Mouse (Mus musculus): Measurements from ENCODE around the gene Slc25a30. TPM values are rescaled to one million over a fixed set of nuclear protein-coding genes. Genes with fewer than 3 reads are reported as not detected.
"Not testable (repeated sequence)": the region's sequence is repeated elsewhere in the genome, so short reads cannot be mapped to it uniquely, and the experiment has no call there.

The Slc25a30 gene
- total RNA-seq, 2 experiments from 2014 or later, result 9.9 to 10.9 TPM

DNA sequence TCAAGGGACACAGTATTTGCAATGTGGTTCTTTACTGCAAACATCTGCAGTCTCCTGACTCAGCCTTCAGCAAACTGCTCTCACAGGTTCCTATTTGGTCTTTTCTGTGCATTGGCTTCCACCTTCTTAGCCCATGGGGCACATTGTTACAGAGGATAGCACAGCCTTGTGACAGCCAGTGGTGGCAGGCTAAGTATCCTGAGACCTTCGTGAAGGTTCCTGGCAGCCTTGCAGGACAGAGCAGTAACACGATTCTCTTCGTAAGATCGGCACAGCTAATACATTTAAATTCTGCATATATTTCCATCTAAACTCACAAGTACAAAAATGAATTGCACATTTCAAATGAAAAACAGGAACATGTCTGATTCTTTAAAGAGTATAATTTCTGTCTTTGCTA is 9.1 kb upstream of the Slc25a30 start:
- intact Hi-C loops (cut with DNase I), result no loop called here
- DNase-seq (ENCODE audit: low spot score in 2 of 2), result no peak

GRCm38 (mm10) chr14:75794726-75795125 is 7.9 kb upstream of the Slc25a30 start:
- no peak for DNase-seq (ENCODE audit: low spot score in 2 of 2)
- intact Hi-C loops (cut with DNase I), result no loop called here

GRCm38 (mm10) chr14:75794324-75794723 is 7.5 kb upstream of the Slc25a30 start:
- no peak for DNase-seq (ENCODE audit: low spot score in 2 of 2)
- intact Hi-C loops (cut with DNase I), result no loop called here

GRCm38 (mm10) chr14:75793110-75793509 is 6.3 kb upstream of the Slc25a30 start:
- no peak for DNase-seq (ENCODE audit: low spot score in 2 of 2)
- intact Hi-C loops (cut with DNase I), result no loop called here

GRCm38 (mm10) chr14:75791372-75791771 is 4.5 kb upstream of the Slc25a30 start:
- DNase-seq (ENCODE audit: low spot score in 2 of 2), result no peak
- intact Hi-C loops (cut with DNase I), result no loop called here

DNA sequence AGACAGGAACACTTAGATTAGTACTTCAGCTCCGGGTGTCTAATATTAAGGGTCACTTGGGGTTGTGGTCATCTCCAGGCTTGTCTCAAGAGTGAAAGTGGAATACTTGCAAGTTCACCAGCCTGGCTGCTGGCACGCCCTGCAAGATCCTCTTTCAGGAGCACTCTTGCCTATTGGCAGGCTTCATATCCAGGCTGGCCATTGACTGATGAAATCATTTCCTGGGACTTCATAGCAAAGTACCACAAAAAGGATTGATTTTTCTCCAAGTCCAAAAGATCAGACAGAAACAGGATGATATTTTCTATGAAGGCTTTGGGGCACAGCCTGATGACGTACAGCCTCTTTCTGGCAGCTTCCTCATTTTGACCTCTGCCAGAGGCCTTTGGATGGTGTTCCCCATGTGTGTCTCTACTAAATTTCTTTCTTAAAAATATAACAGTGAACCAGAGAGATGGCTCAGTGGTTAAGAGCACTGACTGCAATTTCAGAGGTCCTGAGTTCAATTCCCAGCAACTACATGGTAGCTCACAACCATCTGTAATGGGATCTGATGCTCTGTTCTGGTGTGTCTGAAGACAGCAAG is 3.7 kb upstream of the Slc25a30 start:
- no peak for DNase-seq (ENCODE audit: low spot score in 2 of 2)
- intact Hi-C loops (cut with DNase I), result no loop called here

- intact Hi-C loops (cut with DNase I), result no loop called here
Measured at GRCm38 (mm10) chr14:75789291-75789690, 2.5 kb upstream of the Slc25a30 start.

GRCm38 (mm10) chr14:75787794-75788175 is 948 bp upstream of the Slc25a30 start:
- intact Hi-C loops (cut with DNase I), result loop anchor here (2.0 kb wide), 1 partner anchor 47 kb away; no protein-coding TSS in a partner anchor
- no peak for DNase-seq (ENCODE audit: low spot score in 2 of 2)

More at GRCm38 (mm10) chr14:75789291-75789690, 2.5 kb upstream of the Slc25a30 start:
- DNase-seq (ENCODE audit: low spot score in 2 of 2), result no peak

- intact Hi-C loops (cut with DNase I), result loop anchor here (2.0 kb wide), 1 partner anchor 48 kb away; no protein-coding TSS in a partner anchor
- DNase-seq (ENCODE audit: low spot score in 2 of 2), result peak; percentile 45 to 51
Measured at GRCm38 (mm10) chr14:75786424-75786867, 391 bp downstream of the Slc25a30 start.

DNA sequence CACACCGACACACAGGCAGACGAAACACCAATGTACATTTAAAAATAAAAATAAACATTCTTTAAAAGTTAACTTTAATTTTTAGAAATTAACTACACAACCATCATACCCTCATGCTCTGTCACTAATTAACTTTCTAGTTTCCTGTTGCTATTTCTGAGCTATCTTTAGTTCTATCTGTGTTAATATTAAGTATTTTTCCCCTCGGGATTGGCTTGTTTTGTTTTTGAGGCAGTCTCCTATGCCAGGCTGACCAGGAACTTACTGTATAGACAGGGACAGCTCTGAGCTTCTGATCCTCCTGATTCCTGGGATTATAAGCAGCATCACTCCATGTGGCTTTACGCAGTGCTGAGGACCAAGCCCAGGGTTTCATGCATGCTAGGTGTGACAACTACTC is 6.9 kb downstream of the Slc25a30 start:
- intact Hi-C loops (cut with DNase I), result no loop called here
- no peak for DNase-seq (ENCODE audit: low spot score in 2 of 2)

DNA sequence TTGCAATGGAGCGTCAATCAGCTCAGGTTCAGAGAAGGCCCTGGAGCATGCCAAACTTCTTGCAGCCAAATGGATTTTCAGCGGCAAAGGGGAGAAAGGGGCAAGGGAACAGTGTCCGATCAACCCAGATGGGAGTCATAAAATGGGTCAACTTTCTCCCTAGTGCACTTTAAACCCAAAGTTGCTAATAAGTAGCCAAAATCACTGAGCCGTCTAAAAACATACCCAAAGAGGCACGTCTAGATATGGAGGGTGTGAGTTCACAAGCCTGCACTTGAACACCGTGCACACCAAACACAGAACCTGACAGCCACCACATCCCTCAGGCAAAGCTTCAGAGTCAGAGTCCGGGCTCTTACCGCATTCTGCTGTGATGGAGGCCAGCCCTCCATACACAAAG is 10.2 kb downstream of the Slc25a30 start:
- intact Hi-C loops (cut with DNase I), result no loop called here
- DNase-seq (ENCODE audit: low spot score in 2 of 2), result no peak

DNA sequence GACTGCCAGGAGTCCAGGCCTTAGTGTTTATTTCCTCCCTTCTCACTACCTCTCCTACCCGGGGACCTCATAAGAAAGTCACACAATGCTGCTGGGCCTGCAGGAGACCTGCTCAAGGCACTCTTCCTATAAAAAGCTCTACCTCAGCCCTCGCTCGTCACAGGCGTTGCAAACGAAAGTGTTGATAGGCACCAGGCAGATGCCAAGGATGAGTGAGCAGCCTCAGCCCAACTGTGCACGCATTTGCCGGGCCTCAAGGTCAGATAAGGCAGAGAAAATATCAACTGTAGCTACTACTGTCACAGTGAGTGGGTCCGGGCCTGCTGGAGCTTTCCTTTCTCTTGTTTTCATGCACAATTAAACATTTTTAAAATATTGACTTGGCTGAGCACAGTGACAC is 13.4 kb downstream of the Slc25a30 start:
- DNase-seq (ENCODE audit: low spot score in 2 of 2), result no peak
- intact Hi-C loops (cut with DNase I), result no loop called here

DNA sequence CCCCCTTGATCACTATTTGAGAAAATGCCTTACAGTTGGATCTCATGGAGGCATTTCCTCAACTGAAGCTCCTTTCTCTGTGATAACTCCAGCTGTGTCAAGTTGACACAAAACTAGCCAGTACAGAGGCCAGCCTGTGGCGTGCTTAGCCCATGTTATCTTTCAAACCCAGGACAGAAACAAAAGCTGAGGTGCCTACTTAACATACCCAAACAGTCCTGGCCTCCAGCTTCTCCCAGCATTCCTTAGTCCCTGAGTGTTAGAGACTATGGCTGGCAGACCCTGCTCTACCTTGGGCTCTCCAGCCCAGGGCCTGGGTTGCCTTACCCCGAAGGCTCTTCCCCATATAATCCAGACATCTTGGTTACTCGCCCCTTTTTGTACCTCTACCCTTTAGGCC is 14.4 kb downstream of the Slc25a30 start:
- intact Hi-C loops (cut with DNase I); DNase-seq (ENCODE audit: low spot score in 2 of 2): not testable (repeated sequence)

GRCm38 (mm10) chr14:75771101-75771501 is 15.7 kb downstream of the Slc25a30 start:
- no peak for DNase-seq (ENCODE audit: low spot score in 2 of 2)
- intact Hi-C loops (cut with DNase I), result no loop called here

DNA sequence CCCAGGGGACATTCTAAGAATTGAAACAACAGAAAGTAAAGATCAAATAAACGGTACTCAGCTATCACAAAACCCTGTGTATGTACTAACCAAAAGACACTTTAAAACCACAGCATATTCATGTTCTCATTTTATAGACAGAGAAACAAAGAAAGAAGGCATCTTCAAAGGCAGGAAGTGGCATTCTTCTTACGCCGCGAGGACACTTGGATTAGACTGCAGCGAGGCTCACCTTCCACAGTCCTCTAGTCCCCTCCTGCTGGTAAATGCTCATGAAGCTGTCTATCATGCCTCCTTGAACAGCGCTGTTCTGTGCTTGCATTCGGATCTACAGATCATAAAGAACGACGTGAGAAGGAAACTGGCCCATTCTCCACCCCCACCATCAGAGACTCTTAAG is 17.5 kb downstream of the Slc25a30 start:
- intact Hi-C loops (cut with DNase I), result no loop called here
- DNase-seq (ENCODE audit: low spot score in 2 of 2), result no peak

DNA sequence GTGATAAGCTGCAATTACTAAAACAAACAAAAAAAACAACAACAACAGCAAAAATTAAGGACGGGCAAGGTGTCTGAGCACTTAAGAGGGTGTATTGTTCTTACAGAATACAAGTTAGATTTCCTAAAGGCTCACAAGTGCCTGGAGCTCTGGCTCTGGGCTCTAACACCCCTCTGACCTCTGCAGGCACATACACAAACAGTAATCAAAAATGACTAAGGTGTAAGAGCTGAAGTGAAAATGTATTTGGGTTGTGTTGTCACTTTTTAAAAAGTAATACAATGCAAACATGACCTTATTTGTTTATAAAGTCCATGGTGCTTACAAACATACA is 18.6 kb downstream of the Slc25a30 start:
- DNase-seq (ENCODE audit: low spot score in 2 of 2), result no peak
- intact Hi-C loops (cut with DNase I), result no loop called here

DNA sequence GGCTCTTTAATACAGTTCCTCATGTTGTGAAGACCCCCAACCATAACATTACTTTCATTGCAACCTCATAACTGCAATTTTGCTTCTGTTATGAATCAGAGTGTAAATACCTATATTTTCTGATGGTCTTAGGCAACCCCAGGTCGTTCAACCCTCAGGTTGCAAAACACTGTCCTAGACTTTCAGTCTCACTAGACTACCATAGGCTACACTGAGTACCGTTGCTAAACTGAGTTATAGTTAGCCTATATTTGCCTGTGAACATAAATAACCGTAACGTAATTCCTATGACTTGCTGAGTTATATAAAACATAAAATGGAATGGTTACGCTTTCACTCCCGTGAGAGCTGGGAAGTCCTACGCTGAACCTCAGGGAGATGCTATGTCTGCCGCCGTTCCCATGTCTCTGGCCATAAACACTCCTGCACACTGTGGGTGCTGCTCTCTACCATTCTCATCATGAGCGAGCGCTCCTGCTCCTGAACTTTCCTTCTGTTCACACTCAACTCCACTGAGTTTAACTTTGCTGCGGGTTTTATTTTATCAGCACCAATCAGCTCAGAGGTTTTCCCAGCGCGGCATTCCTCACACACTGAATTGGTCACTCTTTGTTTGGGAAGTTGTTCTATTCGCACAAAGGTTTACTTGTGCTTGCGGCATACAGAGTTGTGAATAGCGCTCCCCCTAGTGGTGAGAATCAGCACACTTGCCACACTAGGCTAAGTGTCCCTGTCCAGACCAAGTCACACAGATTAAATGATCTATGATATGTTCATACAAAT is 19.2 kb downstream of the Slc25a30 start:
- intact Hi-C loops (cut with DNase I), result no loop called here

GRCm38 (mm10) chr14:75761028-75761805 is 25.6 kb downstream of the Slc25a30 start:
- peak; percentile 69 to 71 for DNase-seq (ENCODE audit: low spot score in 2 of 2)
- intact Hi-C loops (cut with DNase I), result no loop called here

More for the DNA sequence above, 19.2 kb downstream of the Slc25a30 start:
- peak; percentile 82 to 84 for DNase-seq (ENCODE audit: low spot score in 2 of 2)

- DNase-seq (ENCODE audit: low spot score in 2 of 2), result no peak
- intact Hi-C loops (cut with DNase I), result no loop called here
Measured at GRCm38 (mm10) chr14:75758401-75758800, 28.4 kb downstream of the Slc25a30 start.

DNA sequence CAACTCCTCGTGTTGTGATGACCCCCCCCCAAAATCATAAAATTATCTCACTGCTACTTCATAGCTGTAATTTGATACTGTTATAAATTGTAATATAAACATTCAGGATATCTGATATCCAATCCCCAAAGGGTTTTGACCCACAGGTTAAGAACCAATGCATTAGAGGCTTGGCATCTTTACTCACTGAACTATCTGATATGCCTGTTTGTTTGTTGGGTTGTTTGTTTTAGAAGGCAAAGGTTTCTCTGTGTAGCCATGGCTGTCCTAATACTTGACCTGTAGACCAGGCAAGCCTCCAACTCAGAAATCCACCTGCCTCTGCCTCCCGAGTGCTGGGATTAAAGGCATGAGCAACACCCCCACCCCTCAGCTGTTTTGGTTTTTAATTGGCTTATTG is 29.0 kb downstream of the Slc25a30 start:
- intact Hi-C loops (cut with DNase I), result no loop called here
- no peak for DNase-seq (ENCODE audit: low spot score in 2 of 2)

Data from left cerebral cortex, postnatal 14 days (tissue).